Mouse (Mus musculus) midbrain, postnatal 0 days (tissue): ENCODE measurements around the gene Casz1. TPM values are rescaled to one million over a fixed set of nuclear protein-coding genes. Genes with fewer than 3 reads are reported as not detected.
A peak's percentile ranks its signal among the peaks of the same experiment; 100 is the strongest.

Source experiments
- ATAC-seq: fragments of 200-750 bp; cut with Nextera tagmentation; 2 replicates; pipeline ENCODE4 v1.8.0; 2017; ENCODE audit warnings: moderate number of reproducible peaks, mild to moderate bottlenecking, moderate TSS enrichment, moderate library complexity; ENCODE audit not compliant: low FRiP score
- DNase-seq: peaks from one replicate; pipeline ENCODE4 v3.0.0-alpha.2; 2015; ENCODE audit warnings: low spot score
- H3K27ac ChIP-seq: fragments of 300-500 bp; sonication (generic); 2 replicates; pipeline ENCODE4 v1.5.1; 2014; ENCODE audit warnings: low read depth, mild to moderate bottlenecking, low read length, mixed read lengths
- H3K27me3 ChIP-seq: fragments of 300-500 bp; sonication (generic); 2 replicates; pipeline ENCODE4 v1.6.1; 2014; ENCODE audit warnings: low read length, control low read depth, mixed read lengths; ENCODE audit not compliant: insufficient read depth
- H3K36me3 ChIP-seq: fragments of 300-500 bp; sonication (generic); 2 replicates; pipeline ENCODE4 v1.6.1; 2014; ENCODE audit warnings: low read length, control low read depth, mixed read lengths; ENCODE audit not compliant: insufficient read depth
- H3K4me1 ChIP-seq: fragments of 300-500 bp; sonication (generic); 2 replicates; pipeline ENCODE4 v1.6.1; 2014; ENCODE audit warnings: mild to moderate bottlenecking, control low read depth, antibody characterized with exemption, low read length, mixed read lengths; ENCODE audit not compliant: insufficient read depth
- H3K4me2 ChIP-seq: fragments of 300-500 bp; sonication (generic); 2 replicates; pipeline ENCODE4 v1.6.1; 2014; ENCODE audit warnings: low read depth, mild to moderate bottlenecking, low read length, mixed read lengths; ENCODE audit not compliant: poor library complexity, severe bottlenecking
- H3K4me3 ChIP-seq: fragments of 300-500 bp; sonication (generic); 2 replicates; pipeline ENCODE4 v1.5.1; 2014; ENCODE audit warnings: low read depth, mild to moderate bottlenecking, low read length, moderate library complexity
- H3K9ac ChIP-seq: fragments of 300-500 bp; sonication (generic); replicated peaks from 2 replicates; pipeline ENCODE4 v1.6.1; 2014; ENCODE audit warnings: mild to moderate bottlenecking, low read length, moderate library complexity, mixed read lengths; ENCODE audit not compliant: poor library complexity, severe bottlenecking
- H3K9me3 ChIP-seq: fragments of 300-500 bp; sonication (generic); 2 replicates; pipeline ENCODE4 v1.6.1; 2016; ENCODE audit warnings: low read length, control low read depth
- CTCF ChIP-seq: IDR thresholded peaks from 2 replicates; pipeline ENCODE4 v1.5.1; 2016; ENCODE audit warnings: antibody characterized with exemption, mild to moderate bottlenecking
- WGBS: fragments of 180-500 bp; shearing (Covaris S2); extraction: QIAGEN DNeasy Blood & Tissue Kit; methylation state at CpG from one replicate; pipeline ENCODE4 v1.1.7; 2014; 5-methylcytosine and 5-hydroxymethylcytosine counted together
- polyA plus RNA-seq: library from polyadenylated mRNA; unstranded; fragments of >200 nt; fragmentation: Nextera tagmentation; extraction: Ambion mirVana; gene quantifications from 2 replicates; pipeline ENCODE4 v1.2.1, GENCODE M21; 2015
- total RNA-seq: library from RNA; depleted of rRNA; stranded (reverse); fragments of >200 nt; gene quantifications from 2 replicates; pipeline ENCODE4 v1.2.3, GENCODE M21; 2014

The Casz1 gene
- total and polyA plus RNA-seq, 2 experiments from 2014 or later, result 2.0 to 3.7 TPM

- no peak for ATAC-seq
Measured at GRCm38 (mm10) chr4:148780097-148780621, 24.1 kb upstream of the Casz1 start.

DNA sequence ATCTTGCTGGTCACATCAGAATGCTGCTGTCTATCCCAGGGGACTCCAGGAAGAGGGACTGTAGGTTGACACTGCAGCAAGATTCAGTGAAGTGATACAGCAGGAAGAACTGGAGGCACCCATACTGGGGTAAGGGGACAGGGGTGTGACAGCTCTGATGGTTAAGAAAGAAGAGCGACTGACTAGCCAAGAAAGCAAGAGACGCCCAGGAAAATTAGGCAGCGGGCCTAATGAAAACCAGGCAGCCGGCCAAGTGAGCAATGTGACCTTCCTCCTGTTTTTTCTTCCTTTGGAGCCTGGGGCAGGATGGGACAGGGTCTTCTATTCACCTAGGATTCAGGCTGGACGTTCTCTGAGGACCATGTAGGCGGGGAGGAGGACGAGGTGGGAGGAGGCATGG, 22.7 kb upstream of the Casz1 start:
- no peak for TF ChIP-seq CTCF
- 69% methylated on average over 7 of the region's 7 CpGs for WGBS
- Histone ChIP-seq H3K9me3 (no peaks in the 10 kb centered on the region), H3K27me3 (0 out of 2 replicates have a peak, but pooled peaks cover 6% of the 10 kb centered on the region), H3K4me2 (no peak overlapping the region), H3K9ac (no peak overlapping the region), H3K4me3 (no peak overlapping the region), H3K27ac (no peak overlapping the region), H3K36me3 (no peaks in the 10 kb centered on the region), H3K4me1 (no peaks in the 10 kb centered on the region)
- DNase-seq (peak; percentile 52), ATAC-seq (no peak)

More at GRCm38 (mm10) chr4:148780097-148780621, 24.1 kb upstream of the Casz1 start:
- no peak for TF ChIP-seq CTCF
- 0 out of 2 replicates have a peak, but pooled peaks cover 3% of the 10 kb centered on the region for H3K27me3 ChIP-seq
- no peaks in the 10 kb centered on the region for H3K4me1 ChIP-seq
- no peaks in the 10 kb centered on the region for H3K9me3 ChIP-seq
- no peak for DNase-seq
- no peak overlapping the region for H3K4me2 ChIP-seq
- H3K36me3 ChIP-seq, result no peaks in the 10 kb centered on the region
- H3K9ac ChIP-seq, result no peak overlapping the region
- WGBS, result 46% methylated on average over 8 of the region's 8 CpGs
- H3K4me3 ChIP-seq, result no peak overlapping the region
- no peak overlapping the region for H3K27ac ChIP-seq

GRCm38 (mm10) chr4:148782880-148783279, 21.3 kb upstream of the Casz1 start:
- no peaks in the 10 kb centered on the region for H3K9me3 ChIP-seq
- no peak for DNase-seq
- H3K27me3 ChIP-seq, result peaks cover 9% of the 10 kb centered on the region; the same call in 1 of the 2 replicates
- H3K4me1 ChIP-seq, result no peaks in the 10 kb centered on the region
- no peak overlapping the region for H3K4me2 ChIP-seq
- WGBS, result 88% methylated on average over 6 of the region's 6 CpGs
- no peak overlapping the region for H3K4me3 ChIP-seq
- no peaks in the 10 kb centered on the region for H3K36me3 ChIP-seq
- no peak for ATAC-seq
- no peak overlapping the region for H3K27ac ChIP-seq
- no peak overlapping the region for H3K9ac ChIP-seq
- no peak for TF ChIP-seq CTCF

DNA sequence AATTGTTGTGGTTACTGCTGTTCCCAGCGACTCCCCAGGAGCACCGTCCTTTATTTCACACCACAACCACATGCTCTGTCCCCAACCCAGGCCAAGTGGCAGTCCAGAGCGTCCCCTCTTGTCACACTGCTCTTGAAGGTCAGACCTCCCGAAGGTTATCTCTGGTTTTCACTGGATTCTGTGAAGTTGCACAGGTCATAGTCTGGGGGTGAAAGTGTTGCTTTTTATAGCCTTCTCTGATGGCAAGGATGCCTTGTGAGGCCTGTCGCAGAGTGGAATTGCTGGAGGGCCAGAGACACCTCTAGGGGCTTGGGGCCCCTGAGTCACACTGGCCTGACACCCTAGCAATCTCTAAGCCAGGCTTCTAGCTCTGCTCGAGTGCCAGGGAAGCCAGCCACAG, 20.5 kb upstream of the Casz1 start:
- ATAC-seq, result no peak
- no peak overlapping the region for H3K4me2 ChIP-seq
- H3K27me3 ChIP-seq, result peaks cover 7% of the 10 kb centered on the region
- TF ChIP-seq CTCF, result no peak
- H3K9me3 ChIP-seq, result no peaks in the 10 kb centered on the region
- no peaks in the 10 kb centered on the region for H3K36me3 ChIP-seq
- no peaks in the 10 kb centered on the region for H3K4me1 ChIP-seq
- H3K4me3 ChIP-seq, result no peak overlapping the region
- H3K27ac ChIP-seq, result no peak overlapping the region
- no peak for DNase-seq
- WGBS, result 79% methylated on average over 6 of the region's 6 CpGs
- H3K9ac ChIP-seq, result no peak overlapping the region

DNA sequence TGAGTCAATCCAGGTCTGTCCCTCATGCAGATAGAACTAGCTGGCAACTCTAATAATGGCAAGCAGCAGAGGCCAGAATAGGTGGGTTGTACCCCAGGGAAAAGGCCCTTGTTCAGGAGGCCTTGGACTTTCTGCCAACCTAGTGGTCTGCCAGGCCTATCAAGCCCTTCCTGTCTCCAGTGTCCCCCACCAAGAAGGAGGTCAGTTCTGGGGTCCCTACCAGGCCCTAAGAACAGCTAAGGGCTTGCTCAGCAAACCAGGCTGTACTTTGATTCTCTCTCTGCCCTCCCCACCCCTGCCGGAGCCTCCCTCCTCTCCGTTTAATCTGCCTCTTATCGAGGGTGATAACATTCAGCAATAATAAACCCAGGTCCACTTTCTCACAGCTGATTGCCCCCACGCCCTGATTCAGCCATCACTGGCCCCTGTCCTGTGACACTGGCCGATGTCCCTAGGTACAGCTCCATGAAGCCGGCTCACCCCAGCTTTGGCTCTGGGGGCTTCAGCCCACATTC, 19.1 kb upstream of the Casz1 start:
- no peaks in the 10 kb centered on the region for H3K36me3 ChIP-seq
- WGBS, result 86% methylated on average over 6 of the region's 6 CpGs
- no peak overlapping the region for H3K9ac ChIP-seq
- no peaks in the 10 kb centered on the region for H3K4me1 ChIP-seq
- no peak overlapping the region for H3K4me2 ChIP-seq
- H3K27me3 ChIP-seq, result peaks cover 5% of the 10 kb centered on the region
- TF ChIP-seq CTCF, result no peak
- no peak for DNase-seq
- no peak overlapping the region for H3K27ac ChIP-seq
- no peak overlapping the region for H3K4me3 ChIP-seq
- no peaks in the 10 kb centered on the region for H3K9me3 ChIP-seq
- no peak for ATAC-seq

GRCm38 (mm10) chr4:148785995-148786394, 18.2 kb upstream of the Casz1 start:
- Histone ChIP-seq H3K27ac (no peak overlapping the region), H3K4me2 (no peak overlapping the region), H3K27me3 (peaks cover 7% of the 10 kb centered on the region), H3K4me1 (no peaks in the 10 kb centered on the region), H3K9me3 (no peaks in the 10 kb centered on the region), H3K4me3 (no peak overlapping the region), H3K36me3 (no peaks in the 10 kb centered on the region), H3K9ac (no peak overlapping the region)
- ATAC-seq, result no peak
- WGBS, result 58% methylated on average over 8 of the region's 8 CpGs
- DNase-seq, result no peak
- TF ChIP-seq CTCF, result no peak
